Mouse (Mus musculus): ENCODE data around the gene Bloc1s5.
"Not testable (repeated sequence)": the region's sequence is repeated elsewhere in the genome, so short reads cannot be mapped to it uniquely, and the experiment has no call there.

Gene Bloc1s5

DNA sequence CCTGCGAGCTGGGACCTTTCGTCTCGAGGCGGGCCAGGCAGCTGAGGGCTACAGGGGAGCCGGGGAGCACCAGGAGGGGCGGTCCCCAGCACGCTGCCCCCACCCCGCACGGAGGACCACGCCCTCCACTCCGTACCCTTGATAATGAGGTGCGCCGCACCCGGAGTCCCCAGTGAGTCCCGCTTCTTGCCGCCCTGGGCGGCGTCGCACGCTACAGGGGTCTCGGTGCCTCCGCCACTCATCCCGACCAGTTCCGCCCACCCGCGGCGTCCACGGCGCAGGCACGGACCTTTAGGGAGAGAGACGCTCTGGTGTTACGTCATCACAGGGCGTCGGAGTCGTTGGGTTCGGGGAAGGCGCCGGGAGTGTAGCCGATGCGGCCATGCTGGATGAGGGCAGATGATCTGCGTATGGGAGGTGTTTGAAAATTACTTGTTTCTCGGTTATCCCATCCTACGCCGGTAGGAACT lies at the start of gene Bloc1s5:
Gene Bloc1s5, minus strand, starts transcription at position 310 of the 470 bp plus-strand sequence.
- DNase-seq (ENCODE audit: low spot score): peak; percentile 83

DNA sequence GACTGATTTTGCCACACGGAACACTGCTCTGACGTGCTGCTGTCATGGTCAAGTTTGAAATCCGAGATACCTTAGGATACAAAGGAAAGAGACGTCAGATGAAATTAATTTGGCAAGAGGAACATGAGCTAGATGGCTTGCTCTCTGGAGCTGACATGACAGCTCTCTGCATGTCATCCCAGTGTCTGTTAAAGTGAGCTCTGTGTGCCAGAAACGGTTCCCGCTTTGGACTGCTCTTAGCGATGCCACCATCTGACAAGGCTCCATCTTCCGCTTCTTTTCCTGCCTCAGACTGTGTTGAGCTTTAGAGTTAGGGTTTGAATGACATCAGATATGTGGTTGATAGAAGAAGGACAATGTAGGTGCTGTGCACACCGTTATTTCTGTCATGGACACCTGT lies 37.4 kb upstream of the Bloc1s5 start:
- no peak for DNase-seq (ENCODE audit: low spot score)

DNA sequence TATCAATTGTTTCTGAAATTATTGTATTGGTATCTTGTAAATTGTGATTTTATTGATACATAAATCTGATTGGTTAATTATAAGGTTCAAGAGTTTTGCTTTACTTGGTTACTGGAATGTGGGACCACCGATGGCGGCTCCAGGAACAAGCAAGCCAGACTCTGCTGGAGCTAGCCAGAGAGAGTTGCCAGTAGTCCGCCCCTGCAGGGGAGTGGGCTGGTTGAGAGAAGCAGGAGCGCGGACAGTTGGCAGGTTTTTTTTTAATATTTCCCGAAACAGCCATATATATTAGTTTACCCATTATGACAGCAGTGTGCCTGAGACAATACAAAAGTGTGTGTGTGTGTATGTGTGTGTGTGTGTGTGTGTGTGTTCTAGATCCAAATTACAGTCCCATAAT lies 36.5 kb upstream of the Bloc1s5 start:
- DNase-seq (ENCODE audit: low spot score): not testable (repeated sequence)

DNA sequence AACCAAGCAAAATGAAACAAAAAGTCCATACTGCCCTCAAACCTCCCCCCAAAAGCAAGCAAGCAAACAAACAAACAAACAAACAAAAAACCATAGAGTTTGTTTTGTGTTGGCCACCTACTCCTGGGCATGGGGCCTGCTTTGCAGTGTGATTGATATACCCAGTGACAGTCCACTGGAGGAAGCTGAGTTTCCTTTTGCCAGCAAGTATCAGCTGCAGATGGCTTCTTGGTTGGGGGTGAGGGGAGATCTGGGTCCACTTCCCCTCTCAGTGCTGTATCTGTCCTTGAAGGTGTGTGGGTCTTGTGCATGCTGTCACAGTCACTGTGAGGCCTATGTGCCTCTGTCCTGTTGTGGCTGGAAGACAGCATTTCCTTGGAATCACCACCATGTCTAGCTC lies 35.1 kb upstream of the Bloc1s5 start:
- DNase-seq (ENCODE audit: low spot score): no peak

DNA sequence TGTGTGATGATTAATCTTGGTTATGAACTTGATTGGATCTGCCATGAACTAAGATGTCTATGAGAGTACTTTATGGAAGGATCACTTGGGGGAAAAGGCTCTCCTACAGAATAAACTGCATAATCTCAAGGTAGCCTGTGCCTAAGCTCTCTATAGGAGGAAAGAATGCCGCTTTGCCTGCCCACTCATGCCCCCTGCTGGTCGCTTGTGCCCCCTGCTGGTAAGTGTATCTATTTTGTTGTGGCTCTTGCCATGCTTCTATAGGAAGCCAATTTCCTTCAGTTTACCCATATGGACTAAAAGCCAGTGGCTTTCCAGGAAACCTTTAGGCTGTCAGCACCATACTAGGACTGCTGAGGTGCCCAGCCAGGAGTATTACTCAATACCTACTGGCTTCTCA lies 33.6 kb upstream of the Bloc1s5 start:
- no peak for DNase-seq (ENCODE audit: low spot score)

DNA sequence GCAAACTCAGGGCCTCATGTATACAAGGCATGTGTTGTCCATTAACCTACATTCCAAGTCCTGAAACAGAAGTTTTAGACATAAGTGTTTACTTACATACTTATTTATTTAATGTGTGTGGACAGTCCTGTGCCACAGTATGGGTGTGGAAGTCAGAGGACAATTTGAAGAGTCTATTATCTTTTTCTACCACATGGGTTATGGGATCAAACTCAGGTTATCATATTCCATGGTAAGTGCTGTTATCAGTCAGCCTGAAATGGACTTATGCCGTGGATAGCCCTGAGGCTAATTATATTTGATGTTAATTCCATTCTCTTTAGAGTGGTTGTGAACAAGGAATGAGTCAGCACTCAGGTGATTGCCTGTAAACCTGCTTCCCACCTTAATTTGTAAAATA lies 29.8 kb upstream of the Bloc1s5 start:
- no peak for DNase-seq (ENCODE audit: low spot score)

DNA sequence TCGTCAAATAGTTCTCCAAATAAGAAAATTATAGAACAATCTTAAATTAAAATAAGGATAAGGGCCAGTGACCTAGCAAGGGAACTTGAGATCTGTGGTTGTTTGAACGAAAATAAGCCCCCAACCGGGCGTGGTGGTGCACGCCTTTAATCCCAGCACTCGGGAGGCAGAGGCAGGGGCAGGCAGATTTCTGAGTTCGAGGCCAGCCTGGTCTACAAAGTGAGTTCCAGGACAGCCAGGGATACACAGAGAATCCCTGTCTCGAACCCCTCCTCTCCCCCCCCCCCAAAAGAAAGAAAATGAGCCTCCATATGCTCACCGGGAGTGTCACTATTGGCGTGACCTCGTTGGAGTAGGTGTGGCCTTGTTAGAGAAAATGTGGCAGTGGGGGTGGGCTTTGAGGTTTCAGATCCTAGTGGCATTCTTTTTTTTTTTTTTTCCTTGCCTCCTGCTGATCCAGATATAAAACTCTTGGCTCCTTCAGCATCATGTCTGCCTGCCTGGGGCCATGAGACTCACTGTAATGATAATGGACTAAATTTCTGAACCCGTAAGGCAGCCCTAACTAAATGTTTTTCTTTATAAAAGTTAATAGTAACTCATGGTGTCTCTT lies 24.7 kb upstream of the Bloc1s5 start:
- no peak for DNase-seq (ENCODE audit: low spot score)

DNA sequence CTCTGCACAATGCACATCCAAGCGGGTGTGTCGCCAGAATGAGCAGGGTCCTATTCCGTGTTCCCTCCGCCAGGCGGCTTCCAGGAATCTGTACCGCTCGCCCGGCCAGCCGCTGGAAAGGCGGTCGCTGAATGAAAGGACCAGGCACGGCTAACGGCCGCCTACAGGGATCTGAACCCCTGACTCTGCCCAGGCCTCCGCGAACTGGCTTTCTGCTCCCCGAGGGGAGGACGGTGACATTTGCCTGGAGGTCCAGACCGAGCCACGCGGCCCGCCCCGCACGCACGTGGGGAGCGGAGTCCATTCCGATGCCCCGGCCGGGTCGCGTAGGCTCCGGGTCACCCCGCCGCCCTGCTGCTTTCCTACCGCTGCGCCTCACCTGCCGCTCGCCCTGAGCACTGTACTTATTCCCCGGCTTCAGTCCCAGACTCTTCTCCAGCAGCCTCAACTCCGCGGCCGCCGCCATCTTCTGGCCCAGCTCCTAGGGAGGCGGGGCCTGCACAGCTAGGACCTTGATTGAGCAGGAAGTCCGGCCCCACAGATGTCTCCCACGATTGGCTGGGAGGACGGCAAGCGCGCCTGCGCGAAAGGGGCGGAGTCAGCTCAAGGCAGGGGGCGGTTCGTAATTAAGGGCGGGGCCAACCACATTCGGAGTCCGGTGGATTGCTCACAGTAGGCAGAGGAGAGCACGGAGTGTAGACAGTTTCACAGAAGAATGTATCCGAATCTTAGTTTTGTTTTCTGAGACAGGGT lies 23.8 kb upstream of the Bloc1s5 start, which contains the start of gene Eef1e1:
Gene Eef1e1, minus strand, starts transcription at position 531 of the 753 bp plus-strand sequence.
- peak; percentile 77 for DNase-seq (ENCODE audit: low spot score)

DNA sequence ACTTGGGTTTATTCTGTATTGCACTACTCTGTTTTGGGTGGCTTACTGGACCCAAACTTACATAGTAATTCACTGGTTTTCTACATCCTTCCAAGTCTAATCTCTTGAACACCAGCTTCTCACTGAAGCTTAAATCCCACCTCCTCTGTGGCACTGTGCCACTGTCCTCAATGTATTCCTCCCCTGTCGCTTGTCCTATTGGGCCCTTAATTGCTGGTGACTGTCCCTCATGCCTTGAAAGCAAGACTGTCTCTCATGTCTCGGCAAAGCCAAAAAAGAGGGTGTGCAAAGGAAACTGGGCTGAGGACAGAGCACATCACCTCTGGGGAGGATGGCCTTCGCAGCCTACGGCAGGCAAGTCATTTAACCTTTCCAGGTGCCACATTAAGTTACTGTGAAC lies 23.0 kb upstream of the Bloc1s5 start:
- DNase-seq (ENCODE audit: low spot score): no peak

DNA sequence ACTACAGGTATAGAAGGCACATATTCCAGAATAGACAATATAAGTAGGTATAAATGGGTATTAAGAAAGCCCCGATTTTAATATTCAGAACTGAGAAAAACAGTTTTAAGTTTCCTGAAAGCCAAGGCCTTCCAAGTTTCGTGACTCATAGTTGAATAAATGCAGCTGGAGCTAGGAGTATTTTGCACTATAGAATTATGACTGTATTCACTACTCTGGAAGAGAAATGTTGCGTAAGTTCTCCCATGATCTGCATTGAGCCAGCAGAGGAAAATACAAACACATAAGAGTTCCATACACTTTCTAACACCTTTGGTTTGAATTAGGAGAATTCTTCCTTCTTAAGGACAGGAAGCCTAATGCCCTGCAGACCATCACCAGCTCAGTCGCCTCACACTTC lies 15.4 kb upstream of the Bloc1s5 start:
- no peak for DNase-seq (ENCODE audit: low spot score)

DNA sequence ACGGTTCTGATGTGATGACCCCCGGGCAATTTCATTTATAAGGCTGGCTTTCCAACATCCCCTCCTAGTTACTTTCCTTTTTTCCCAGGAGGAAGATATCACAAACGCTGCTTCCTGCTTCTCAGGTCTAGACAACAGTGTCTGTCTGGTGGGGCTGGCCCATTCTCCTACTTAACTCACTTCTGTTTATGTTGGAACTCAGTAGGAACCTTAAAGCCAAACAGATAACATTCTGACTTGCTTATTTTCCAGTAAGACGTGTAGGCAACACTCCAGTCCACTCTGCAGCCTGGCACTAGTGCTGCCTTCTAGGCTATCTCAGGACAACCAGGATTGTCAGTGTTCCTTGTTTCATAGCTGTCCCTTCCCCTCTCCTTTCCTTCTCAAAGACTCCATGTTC lies 14.2 kb upstream of the Bloc1s5 start:
- DNase-seq (ENCODE audit: low spot score): no peak

DNA sequence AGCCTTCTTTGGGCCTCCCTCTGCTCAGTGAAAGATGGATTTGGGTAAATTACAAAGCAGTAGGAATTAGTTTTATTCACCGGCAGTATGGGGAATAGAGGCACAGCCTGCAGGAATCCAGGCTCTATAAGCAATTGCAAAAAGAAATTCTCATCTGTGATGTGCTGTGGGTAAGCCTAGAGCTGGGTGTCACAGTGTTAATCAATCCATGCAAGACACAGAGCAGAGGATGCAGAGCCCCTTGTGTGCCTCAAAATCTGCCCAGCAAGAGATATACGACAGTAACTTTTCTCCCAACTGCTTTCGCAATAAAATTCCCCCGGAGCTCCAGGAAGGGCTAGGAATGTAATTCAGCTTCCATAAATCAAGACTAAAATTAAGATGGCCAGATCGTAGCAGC lies 6.5 kb upstream of the Bloc1s5 start:
- no peak for DNase-seq (ENCODE audit: low spot score)

DNA sequence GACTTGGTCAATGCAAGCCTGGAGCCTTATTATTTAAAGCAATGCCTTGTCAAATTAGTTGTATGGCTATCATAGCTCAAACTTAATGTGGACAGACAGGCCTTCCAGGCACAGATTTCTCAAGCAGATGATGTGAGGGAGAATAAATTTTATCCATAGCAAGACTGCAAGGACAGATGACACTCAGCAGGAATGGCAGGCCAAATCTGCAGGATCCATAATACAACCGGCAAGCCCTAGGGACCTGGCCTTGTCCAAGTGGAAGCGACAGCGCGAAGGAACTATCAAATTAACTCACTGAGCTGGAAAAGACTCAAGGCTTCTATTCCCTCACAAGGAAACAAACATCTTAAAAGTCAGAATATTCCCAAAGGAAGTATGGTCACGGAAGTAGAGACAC lies 6.1 kb upstream of the Bloc1s5 start:
- DNase-seq (ENCODE audit: low spot score): no peak

DNA sequence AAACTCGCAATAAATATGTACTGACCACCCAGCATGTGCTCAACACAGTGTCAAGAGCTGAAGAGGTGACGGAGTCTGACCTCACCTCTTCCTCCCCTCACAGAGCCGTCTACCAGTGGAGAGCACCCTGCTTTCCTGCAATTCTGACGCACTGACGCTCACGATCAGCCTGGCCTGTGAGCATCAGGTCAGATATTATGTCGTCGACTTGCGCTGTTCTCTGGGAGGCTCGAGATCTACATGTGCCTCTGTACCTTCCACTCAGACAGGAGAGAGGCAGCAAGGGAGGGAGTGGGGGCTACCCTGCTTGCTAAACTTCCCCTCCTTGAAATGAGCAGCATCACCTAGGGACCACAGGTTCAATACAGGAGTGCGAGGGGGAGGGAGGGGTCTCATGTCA lies 3.8 kb upstream of the Bloc1s5 start:
- DNase-seq (ENCODE audit: low spot score): no peak

DNA sequence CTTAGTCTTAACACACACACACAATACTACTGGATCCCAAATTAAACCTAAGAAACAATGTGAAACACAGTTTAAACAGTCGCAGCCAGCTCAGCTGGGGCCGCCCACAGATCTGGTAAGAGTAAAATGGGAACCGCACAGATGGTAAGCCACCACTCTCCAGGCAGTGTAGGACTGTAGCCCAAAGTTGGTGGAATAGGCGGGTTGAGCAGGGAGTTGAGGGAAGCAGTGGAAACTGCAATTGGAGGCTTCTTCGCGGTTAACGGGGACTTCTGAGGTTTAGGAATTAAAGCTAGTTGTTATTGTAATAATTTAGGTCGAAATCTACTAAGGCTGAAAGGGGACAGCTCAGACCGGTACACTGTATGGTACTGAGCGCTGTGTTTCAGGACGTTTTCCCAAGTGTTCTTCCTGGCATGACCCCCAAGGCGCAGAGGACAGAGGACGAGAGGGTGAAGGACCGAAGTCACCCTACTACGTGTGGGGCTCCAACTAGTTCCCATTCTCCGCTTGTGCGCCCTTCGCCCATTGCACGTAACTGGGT lies 581 bp downstream of the Bloc1s5 start:
- DNase-seq (ENCODE audit: low spot score): no peak

DNA sequence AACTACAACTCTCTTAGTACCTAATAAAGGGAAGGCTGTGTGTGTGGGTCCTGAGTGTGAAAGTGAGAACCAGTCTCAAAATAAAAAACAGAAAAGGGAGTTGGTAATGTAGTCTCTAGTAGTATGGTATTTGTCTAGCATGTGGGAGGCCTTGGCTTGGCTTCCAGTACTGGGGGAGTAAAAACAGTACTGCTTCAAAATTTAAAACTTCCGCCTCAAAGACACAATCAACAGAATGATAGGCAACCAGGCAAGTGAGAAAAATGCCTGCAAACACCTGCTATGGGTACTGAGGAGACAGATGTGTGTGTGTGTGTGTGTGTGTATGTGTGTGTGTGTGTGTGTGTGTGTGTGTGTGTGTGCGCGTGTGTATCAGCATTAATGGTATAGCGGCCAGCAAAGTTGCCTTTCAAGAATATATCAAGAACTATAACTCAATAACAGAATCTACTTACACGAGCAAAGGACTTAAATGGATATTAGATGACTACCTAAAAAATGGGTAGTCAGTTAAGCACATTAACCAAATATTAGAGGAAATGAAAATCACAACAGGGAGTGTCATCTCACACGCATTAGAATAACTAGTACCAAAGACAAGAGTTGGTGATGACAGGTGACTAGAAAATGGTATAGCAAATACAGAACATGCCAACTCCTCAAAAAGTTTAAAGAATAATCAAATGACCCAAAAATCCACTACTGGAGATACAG lies 1.5 kb downstream of the Bloc1s5 start:
- DNase-seq (ENCODE audit: low spot score): no peak

DNA sequence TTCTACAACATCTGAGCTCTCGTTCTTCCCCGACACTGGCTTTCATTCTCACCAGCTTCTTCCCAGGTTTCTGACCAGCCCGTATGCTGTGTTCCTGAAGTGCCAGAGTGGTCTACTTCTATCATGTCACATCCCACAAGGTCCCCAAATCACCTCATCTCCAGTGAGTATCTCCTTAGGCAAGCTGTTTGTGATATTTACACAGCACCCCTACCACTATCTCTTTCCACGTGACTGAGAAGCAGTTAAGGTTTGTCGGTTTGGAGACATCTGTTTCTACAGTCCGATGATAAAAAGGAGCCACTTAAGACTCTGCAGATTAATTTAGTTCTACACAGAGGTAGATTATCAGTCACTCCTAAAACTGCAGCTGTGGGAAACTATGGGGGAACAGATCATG lies 2.4 kb downstream of the Bloc1s5 start:
- no peak for DNase-seq (ENCODE audit: low spot score)

DNA sequence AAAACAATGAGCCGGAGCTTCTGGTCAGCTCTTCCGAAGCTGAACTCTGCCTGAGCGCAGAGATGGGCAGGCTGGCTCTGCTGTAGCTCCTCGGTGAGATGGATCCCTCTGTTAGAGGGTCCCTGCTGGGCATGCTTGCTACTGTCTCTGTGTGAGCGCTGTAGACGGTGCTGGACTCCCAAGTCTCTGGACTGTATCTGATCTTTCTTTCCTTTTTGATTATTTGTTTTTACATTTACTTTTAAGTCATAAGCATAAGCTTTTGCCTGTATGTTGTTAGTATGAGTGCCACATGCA lies 8.7 kb downstream of the Bloc1s5 start:
- no peak for DNase-seq (ENCODE audit: low spot score)

DNA sequence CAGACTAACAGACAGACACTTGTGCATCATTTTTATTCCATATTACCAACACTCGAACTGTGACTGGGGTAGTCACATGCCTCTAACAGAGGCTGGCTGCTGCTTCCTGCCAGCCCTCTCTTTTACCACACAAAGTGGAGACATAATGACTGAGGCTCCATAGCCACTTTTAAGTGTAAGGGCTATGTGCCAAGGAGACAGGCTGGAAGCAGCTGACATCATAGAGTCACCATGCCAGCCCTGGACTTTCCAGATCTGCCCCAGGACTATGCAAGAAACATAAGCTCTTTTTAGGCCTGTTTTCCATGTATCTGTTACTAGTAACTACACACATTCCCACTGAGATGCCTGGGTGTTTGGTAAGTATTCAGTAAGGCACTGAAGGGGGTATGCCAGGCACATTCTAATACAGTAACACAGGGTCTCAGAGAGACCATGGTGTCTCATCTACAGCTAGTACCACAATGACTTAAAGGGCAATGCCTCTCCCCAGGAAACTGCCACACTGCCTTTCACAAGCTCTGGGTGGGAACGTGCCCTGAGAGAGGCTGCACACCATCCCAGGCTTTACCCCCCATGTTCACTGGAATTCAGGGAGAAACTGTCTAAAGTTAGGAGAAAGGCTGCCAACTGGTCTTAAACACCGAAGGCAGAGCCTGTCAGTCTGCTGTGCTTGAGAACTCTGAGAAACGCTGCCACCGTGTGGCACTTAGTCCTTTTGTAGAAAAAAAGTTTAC lies 9.2 kb downstream of the Bloc1s5 start:
- no peak for DNase-seq (ENCODE audit: low spot score)

DNA sequence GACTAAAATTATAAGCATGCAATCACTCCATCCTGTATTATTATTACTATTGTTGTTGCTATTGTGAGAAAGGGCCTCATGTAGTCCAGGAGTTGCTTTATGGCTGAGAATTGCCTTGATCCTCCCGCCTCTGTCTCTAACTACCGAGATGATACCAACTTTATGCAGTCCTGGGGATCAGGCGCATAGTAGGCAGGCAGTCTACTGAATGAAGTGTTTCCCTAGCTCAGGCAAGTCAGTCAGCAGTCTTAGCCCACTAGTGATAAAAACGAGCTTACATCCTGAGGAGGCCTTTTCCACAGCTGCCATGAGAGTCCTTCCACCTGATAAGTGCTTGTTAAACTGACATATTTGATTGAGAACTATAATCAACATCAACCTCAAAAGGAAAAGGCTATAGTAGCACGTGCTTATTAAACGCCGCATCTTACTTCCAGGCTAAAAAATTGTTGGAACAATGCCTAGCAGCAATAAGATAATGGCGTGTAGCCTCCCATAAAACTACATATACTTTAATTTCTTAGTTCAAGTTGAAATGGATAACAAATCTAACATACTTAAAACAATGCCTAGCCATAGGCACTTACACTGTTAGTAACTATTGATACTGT lies 10.5 kb downstream of the Bloc1s5 start:
- DNase-seq (ENCODE audit: low spot score): no peak

DNA sequence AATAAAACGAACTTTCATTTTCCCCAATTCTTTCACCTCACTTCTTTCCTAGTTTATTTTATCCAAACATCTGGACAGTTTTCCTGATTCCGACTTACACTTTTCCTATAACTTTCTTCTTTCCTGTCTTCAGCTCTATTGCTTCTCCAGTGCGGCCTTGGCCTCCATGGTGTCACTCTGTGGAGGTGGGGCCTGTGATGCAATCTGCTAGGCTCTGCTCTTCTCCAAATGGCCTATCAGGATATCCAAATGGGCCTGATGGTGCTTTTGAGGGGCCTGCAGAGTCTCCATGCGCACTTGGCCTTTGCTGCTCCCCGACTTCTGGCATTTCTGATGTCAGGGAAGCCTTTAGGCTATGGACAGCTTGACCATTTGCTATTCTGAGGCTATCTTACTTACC lies 11.6 kb downstream of the Bloc1s5 start:
- DNase-seq (ENCODE audit: low spot score): no peak
